Mouse (Mus musculus): ENCODE results near the gene Tsc1. TPM values are rescaled to one million over a fixed set of nuclear protein-coding genes. Genes with fewer than 3 reads are reported as not detected.

The Tsc1 gene
- total RNA-seq, 2 experiments from 2014 or later = 23.5 to 24.7 TPM

DNA sequence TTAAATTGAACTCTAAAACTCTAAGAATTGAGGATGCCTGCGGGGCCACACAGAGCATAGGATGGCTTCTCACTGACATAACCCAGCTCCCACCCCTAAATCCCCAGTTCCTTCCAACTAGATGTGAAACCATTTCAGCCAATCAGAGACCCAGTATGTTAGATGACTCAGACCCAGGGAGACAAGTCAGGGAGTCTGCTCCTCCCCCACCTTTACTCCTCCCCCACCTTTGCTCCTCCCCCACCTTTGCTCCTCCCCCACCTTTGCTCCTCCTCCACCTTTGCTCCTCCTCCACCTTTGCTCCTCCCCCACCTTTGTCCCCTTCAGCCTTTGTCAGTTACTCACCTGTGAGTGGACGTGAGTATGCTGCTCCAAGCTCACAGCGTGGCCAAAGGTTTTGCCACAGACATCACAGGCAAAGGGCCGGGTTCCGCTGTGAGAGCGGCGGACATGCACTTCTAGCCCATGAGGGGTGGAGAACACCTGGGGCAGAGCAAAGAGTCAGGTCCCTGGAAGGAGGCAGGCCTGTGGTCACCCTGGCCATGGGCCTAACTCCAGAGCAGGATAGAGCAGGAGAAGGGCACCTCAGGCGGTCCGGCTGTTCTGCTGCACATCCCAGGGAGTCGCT is 28.5 kb upstream of the Tsc1 start:
- intact Hi-C loops (cut with DNase I) = no loop called here

DNA sequence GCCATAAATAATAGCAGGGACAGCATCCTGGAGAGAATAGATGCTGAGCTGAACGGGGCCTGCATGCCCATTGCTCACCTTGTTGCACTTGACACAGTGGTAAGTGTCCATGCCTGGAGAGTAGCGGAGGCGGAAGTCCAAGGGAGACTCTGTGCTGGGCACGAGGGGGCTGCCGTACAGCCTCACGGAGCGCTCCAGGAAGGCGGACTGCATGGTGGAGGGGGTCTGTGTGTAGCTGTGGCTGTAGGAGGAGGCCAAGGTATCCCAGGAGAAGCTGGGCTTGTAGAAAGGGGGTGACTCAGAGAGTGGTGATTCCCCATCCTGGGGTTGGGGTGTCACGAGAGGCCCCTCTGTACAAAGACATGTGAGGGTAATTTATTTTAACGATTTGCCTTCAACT is 27.4 kb upstream of the Tsc1 start:
- intact Hi-C loops (cut with DNase I) = no loop called here
- DNase-seq (ENCODE audit: low spot score) = no peak

More for the DNA sequence above, 28.5 kb upstream of the Tsc1 start:
- no peak for DNase-seq (ENCODE audit: low spot score)

DNA sequence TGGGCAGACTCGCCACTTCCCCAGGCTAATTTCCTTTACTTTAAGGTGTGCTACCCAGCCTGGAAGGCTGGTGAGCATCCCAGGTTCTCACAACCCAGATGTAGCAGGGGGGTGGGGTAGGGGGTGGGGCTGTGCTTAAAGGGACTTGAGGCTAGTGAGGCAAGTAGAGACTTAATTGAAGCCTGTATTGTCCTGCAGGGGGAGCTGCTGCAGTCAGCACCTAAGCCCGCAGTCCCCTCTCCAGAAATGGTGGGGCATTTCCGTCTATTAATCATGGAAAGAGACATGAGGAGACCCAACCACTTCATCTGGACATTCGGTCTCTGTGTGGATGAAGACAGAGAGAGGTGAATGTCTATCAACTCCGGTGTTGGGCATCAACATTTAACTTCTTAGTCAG is 24.7 kb upstream of the Tsc1 start:
- DNase-seq (ENCODE audit: low spot score) = no peak
- intact Hi-C loops (cut with DNase I) = no loop called here

DNA sequence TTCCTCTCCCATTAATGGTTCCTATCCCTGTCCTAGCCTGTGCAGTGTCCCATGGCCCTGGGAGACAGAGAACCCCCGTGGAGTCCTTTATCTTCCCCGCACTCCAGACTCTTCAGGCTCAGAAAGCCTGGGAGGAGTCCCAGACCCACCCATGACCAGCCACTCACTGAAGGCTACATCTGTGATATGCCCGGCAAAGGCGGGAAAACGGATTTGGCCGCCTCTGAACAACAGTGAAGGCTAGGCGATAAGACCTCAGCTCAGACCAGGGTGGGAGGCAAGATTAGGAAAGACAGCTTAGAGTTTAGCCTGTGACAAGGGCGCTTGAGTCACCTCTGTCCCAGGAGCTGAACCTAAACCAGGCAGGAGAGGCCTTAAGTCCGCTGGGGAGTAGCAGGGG is 24.2 kb upstream of the Tsc1 start:
- DNase-seq (ENCODE audit: low spot score) = no peak
- intact Hi-C loops (cut with DNase I) = no loop called here

DNA sequence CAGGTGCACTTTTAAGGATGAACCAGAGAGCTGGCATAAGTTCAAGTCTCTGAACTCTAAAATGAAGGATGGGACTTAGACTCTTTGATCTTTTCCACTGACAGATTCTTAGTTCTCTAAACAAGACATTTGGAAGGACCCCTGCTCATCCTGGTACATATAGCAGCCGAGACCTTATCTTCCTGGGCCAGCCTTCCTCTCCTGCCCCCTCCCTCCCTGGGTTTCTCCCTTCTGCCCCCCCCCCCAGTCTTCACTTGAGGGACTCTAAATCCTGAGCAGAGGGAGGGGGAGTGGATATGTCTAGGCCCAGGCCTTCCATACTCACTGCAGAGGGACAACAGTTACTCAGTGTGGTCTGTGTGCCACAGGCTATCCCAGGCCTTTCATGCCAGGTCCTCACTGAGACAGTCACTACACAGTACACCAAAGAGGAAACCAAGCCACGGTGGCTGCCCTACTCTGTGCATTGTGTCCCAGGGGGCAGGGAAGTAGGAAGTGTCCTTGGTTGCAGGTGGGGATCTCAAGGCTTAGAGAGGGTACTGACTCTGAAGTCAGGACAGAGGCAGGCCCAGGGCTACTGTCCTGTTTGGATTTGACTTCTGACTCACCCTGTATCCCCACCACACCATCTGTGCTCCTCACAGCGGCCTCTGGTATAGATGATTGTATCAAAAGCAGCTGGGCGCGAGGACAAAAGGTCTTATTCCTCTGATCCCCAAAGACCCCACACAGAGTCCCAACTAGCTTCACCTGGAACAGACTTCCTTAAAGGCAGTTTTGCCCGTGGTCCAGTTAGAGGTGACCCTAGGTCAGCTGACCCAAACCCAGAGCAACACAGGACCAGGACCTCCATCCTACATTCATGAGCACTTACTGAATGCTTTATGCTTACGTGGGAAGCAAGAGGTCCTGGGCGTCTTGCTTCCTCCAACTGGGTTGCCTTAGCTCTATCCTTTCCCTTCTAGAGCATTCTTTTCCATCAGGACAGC is 23.2 kb upstream of the Tsc1 start:
- DNase-seq (ENCODE audit: low spot score) = no peak
- intact Hi-C loops (cut with DNase I) = no loop called here

DNA sequence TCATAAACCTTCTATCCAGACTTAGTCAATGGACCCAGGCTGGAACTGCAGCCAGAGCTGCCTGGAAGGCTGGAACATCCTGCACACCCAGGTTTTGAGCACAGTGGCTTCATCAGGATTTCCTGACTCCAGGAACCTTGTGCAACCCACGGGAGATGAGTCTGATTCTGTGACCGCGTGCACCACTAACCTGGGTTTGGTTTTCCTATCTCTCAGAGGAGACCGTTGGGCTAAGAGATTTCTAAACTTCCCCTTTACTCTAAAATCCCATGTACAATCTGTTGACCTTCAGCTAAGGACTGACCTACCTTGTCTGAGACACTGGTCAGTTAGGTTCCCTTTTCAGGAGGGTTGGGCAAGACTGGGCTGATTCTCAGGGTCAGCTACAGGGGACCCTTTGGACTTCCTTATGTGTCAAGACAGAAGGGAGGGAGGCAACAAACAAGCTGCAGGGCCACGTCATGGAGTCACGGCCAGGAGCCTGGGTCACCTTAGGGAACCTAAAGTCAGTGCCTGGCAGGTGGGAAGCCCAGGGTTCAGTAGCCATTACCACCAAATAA is 22.2 kb upstream of the Tsc1 start:
- intact Hi-C loops (cut with DNase I) = no loop called here
- no peak for DNase-seq (ENCODE audit: low spot score)

DNA sequence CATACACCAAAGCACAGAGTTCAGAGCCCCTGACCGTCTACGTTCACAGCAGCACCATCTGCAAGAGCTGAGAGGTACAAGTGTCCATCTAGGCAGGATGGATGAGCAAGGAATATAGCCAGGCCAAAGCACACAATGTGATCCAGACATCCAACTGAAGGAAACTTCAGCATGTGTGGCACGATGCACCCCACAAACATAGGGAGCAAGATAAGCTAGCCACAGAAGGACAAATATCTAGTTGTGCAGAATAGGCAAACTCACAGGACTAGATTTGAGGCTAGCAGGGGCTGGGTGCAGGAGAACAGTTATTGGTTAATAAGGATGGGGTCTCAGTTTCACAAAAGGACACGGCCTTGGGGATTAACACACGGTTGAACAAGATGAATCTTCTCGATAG is 21.7 kb upstream of the Tsc1 start:
- intact Hi-C loops (cut with DNase I) = no loop called here
- no peak for DNase-seq (ENCODE audit: low spot score)

DNA sequence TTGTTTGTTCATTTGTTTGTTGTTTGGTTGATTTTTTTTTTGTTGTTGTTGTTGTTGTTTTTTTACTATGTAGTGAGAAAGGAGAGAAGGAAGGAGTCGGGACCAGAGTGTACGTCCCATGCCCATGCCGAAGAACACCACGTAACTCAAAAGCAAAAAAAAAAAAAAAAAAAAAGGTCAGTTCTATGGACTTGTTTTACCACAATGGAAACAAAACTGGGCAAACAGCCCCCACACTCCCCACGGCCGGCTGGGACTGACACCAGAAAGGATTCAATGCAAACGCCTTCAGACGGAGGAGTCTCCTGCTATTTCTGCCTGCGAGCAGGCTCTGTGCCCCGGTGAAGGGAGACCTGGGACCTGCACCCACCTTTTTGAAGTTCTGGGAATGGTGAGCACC is 20.5 kb upstream of the Tsc1 start:
- intact Hi-C loops (cut with DNase I) = loop anchor here (2.0 kb wide), 1 partner anchor 26 kb away; no protein-coding TSS in a partner anchor
- no peak for DNase-seq (ENCODE audit: low spot score)

DNA sequence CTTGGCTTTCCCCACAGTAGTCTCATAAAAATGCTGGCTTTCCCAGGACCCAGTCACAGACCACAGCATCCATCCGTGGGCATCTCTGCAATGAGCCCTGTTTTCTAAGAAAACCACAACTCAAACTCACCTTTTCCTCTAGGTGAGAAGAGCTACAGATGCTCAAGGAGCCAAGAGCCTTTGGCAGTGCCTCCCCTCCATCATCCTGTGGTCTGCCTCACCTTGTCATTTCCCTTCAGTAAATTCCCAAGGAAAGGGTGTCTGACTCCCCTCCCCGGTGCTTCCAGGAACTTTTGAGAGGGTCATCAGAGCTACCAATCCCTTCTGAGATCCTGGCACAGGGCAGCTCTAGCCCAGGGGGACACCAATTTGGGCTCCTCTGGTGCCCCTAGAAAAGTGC is 19.9 kb upstream of the Tsc1 start:
- DNase-seq (ENCODE audit: low spot score) = no peak
- intact Hi-C loops (cut with DNase I) = loop anchor here (2.0 kb wide), 1 partner anchor 26 kb away; no protein-coding TSS in a partner anchor

DNA sequence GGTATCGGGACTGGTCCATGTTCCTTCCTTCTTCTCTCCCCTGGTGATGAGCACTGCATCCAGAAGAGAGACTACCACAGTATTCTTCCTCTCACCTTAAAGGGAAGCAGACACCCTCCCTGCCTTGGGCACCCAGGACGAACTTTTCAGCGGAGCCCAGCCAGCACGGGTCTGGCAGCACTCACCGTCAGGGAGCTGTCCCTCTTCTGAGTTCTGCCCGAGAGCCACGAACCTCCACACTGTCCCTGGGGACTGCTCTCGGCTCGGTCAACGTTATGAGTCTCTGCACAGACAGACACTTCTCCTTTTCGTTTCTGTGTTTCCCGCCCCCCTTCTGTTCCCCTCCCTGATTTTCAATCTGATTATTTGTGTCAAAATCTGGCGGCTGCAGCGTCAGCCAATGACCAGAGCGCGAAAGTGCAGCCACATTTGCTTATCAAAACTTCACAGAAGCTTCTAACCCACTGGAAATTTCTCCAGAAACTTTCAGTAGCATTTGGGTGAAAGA is 19.3 kb upstream of the Tsc1 start, which contains the start of gene Gfi1b:
Gene Gfi1b (minus strand): TSS at position 319 of the 508 bp plus-strand sequence.
- intact Hi-C loops (cut with DNase I) = loop anchor here (2.0 kb wide), 1 partner anchor 27 kb away; no protein-coding TSS in a partner anchor
- no peak for DNase-seq (ENCODE audit: low spot score)

DNA sequence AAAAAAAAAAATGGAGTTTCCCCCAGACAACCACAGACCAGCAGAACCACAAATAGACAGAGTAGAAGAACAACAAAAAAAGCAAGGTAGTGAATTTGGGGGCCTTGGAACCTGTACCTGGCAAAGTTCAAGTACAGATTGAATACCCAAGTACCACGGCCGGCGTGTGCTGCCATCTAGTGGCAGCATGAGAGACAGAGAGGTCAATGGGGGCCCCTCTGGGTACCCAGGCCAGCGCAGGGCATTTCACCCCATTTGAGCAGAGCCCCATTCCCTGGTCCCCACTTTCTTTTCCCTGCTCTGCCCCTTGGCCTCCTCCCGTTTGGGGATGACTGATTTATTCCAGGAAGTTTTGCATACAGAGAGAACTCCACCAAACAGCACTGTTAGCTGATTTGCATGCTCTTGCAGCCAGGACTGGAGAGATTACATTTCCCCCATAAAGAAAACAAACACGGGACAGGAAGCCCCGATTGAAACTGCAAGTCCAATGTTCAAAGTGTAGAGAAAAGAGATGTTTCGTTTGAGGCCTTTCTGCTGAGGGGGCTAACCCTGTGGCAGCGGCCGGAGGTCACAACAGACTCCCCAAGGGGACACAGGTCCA is 18.4 kb upstream of the Tsc1 start:
- intact Hi-C loops (cut with DNase I) = no loop called here
- DNase-seq (ENCODE audit: low spot score) = no peak

DNA sequence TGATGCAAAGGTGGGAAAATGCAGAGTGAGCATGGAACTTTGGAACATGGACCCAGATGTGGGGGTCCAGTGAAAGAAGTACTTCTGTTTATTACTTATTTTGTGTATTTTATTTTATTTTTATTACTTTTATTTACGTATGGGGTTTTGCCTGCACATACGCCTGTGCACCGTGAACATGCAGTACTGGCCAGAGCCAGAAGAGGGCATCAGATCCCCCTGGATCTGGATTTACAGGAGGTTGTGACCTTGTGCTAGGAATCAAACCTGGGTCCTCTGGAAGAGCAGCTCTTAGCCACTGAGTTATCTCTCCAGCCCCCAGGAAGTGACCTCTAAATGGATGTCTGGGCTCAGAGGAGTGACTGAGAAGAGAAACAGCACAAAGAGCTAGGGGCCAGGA is 16.2 kb upstream of the Tsc1 start:
- intact Hi-C loops (cut with DNase I) = no loop called here
- DNase-seq (ENCODE audit: low spot score) = no peak

DNA sequence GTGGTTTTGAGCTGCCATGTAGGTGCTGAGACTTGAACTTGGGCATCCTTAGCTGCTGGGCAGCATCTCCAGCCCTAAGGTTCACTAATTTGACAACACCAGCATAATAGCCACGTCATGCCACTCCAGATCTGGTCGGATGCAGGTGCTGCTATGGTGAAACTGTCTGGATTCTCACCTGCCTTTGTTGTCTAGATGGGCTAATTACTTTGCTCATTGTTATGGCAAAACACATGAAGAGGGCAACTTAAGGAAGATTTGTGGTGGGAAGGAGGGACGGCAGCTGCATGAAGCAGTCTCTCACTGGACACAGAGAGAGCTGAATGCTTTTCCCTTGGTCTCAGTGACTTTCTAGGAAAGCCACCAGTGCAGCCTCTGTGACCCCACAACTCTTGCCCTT is 15.0 kb upstream of the Tsc1 start:
- intact Hi-C loops (cut with DNase I) = no loop called here
- no peak for DNase-seq (ENCODE audit: low spot score)

DNA sequence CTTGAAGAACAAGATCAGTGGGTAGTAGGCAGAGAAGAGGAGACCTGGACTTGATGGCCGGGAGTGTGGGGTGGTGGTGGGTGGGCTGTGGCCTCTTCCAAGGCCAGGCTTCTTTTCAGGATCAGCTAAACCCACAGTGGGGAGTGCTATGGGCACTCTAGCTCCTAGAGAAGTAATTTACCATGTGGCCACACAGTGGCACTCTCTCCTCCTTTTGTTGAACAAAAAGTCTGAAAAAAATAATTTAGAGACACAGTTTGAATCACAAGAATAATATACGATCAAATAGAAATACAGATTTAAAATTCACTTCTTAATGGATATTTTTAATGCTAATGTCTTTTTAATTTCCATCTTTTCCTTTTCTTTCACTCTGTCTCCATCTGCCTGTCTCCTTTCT is 13.0 kb upstream of the Tsc1 start:
- intact Hi-C loops (cut with DNase I) = no loop called here
- no peak for DNase-seq (ENCODE audit: low spot score)

DNA sequence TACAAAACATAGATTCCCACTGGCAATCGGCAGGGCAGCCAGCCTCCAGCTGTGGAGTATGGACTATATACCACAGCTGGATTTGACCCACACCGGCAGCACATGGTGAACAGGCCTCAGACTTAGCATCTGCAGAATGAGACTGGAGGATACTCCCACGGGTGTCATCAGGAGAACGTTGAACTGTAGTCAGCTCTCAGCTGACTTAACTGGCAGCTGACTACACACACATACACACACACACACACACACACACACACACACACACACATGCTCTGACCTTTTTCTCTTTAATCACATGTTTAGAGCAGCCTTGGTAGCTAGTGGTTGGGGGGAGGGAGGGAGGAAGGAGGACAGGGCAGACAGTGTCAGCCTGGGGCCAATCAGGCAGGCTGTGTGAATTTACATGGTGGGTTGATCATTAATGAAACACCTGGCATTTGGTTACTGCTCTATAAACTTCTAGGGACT is 11.1 kb upstream of the Tsc1 start:
- no peak for DNase-seq (ENCODE audit: low spot score)
- intact Hi-C loops (cut with DNase I) = no loop called here

DNA sequence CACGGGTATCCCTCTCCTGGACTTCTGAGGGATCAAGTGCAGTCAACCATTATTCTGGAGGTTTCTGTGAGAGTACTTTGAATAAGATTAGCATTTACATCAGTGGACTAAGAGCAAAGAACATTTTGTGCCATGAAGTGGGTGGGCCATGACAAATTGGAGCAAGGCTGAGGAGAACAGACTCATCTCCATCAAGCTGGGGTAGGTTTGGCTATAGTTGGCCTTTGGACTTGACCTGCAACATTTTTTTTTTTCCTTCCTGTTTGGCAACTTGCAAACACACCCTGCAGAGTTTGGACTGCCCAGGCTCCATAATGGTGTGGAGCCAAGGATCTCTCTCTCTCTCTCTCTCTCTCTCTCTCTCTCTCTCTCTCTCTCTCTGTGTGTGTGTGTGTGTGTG is 8.4 kb upstream of the Tsc1 start:
- DNase-seq (ENCODE audit: low spot score) = no peak
- intact Hi-C loops (cut with DNase I) = no loop called here

DNA sequence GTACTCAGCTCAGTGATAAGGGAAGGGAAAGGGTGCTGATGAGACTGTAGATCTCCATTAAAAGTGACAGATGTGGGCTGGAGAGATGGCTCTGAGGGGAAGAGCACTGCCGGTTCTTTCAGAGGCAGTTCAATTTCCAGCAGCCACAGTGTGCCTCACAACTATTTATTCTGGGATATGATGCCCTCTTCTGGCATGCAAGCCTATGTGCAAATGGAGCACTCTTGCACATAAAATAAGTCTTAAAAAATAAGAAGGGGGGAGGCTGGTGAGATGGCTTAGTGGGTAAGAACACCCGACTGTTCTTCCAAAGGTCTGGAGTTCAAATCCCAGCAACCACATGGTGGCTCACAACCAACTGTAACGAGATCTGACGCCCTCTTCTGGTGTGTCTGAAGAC is 7.9 kb upstream of the Tsc1 start:
- intact Hi-C loops (cut with DNase I) = no loop called here
- DNase-seq (ENCODE audit: low spot score) = no peak

DNA sequence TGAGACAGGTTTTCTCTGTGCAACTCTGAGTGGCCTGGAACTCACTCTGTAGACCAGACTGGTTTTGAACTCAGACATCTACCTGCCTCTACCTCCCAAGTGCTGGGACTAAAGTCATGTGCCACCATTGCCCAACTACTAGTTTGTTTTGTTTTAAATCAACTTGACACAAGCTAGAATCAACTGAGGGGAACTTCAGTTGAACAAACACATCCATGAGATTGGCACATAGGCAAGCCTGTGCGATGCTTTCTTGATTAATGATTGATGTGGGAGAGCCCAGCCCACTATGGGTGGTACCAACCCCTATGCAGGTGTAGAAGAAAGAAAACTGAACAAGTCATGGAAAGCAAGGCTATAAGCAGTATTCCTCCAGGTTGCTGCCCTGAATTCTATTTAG is 5.8 kb upstream of the Tsc1 start:
- DNase-seq (ENCODE audit: low spot score) = no peak
- intact Hi-C loops (cut with DNase I) = no loop called here

DNA sequence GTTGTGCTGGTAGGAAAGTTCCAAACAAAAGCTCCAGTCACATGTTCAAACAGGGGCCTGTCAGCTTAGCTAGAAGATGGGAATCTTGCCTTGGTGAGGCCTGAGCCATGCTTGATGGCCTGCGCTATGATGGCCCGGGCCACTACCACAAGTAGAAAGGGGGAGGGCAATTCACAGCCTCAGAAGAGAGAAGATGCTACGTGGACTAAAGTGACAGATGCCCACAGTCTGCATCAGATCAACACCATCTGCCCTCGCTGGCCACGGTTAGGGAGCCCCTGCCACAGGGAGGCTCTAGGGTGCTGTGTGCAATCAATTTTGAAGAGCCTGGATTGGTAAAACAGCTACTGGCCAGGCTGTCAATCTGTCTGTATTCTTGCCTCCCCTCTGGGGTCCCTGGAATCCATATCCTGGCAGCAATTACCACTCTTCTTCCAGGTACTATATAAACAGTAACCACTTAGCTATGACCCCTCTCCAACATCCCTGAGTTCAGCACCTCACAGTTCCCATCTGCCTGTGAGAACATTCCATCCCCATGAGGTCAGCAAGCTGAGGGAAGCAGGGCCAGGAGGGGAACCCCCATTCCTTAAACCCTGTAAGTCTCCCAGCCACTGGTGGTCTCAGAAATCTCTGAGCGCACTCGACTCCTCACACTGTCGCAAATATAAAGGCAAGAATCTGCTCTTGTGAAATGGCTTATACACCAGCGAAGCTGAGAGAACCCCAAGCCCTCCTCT is 3.8 kb upstream of the Tsc1 start:
- no peak for DNase-seq (ENCODE audit: low spot score)
- intact Hi-C loops (cut with DNase I) = no loop called here

DNA sequence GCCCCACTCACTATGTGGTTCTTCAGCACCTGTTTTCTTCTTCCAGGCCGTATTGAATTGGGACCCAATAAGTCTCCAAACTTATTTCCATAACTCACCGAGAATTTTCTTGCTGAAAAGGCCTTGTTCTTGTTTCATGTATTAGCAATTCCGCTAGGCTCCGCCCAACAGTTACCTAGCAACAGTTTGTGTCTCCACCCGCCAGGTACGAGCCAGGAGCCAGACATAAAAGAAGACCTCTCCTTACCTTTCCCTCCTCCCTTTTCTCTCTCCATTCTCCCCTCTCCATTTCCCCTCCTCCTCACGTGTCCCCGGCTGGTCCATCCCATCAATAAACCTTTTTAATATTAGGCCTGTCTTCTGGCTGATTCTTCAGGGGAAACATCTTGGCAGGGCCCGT is 2.7 kb upstream of the Tsc1 start:
- no peak for DNase-seq (ENCODE audit: low spot score)
- intact Hi-C loops (cut with DNase I) = no loop called here
